Mouse (Mus musculus) forebrain, embryonic 13.5 days (tissue): ENCODE measurements at regions not wholly inside any gene's neighbourhood (a gene's known extent, or its start where the extent isn't known, plus 50 kb on each side); places are given as distances from the start of the nearest gene placed in this dataset.

ENCODE experiments used
- ATAC-seq: fragments of 200-750 bp; cut with Nextera tagmentation; 2 replicates; pipeline ENCODE4 v1.8.0; 2017
- H3K27ac ChIP-seq: fragments of 300-500 bp; sonication (generic); 2 replicates; pipeline ENCODE4 v1.5.1; 2015; ENCODE audit warnings: inconsistent platforms, mild to moderate bottlenecking, moderate library complexity
- H3K27me3 ChIP-seq: fragments of 300-500 bp; sonication (generic); 2 replicates; pipeline ENCODE4 v1.6.1; 2015; ENCODE audit warnings: mild to moderate bottlenecking, inconsistent platforms
- H3K36me3 ChIP-seq: fragments of 300-500 bp; sonication (generic); 2 replicates; pipeline ENCODE4 v1.6.1; 2015; ENCODE audit warnings: mild to moderate bottlenecking, inconsistent platforms; ENCODE audit not compliant: poor library complexity, severe bottlenecking
- H3K4me1 ChIP-seq: fragments of 300-500 bp; sonication (generic); 2 replicates; pipeline ENCODE4 v1.6.1; 2015; ENCODE audit warnings: inconsistent platforms
- H3K4me2 ChIP-seq: fragments of 300-500 bp; sonication (generic); 2 replicates; pipeline ENCODE4 v1.6.1; 2015; ENCODE audit warnings: inconsistent platforms, mild to moderate bottlenecking, moderate library complexity
- H3K4me3 ChIP-seq: fragments of 300-500 bp; sonication (generic); 2 replicates; pipeline ENCODE4 v1.5.1; 2015; ENCODE audit warnings: mild to moderate bottlenecking, inconsistent platforms
- H3K9ac ChIP-seq: fragments of 300-500 bp; sonication (generic); 2 replicates; pipeline ENCODE4 v1.6.1; 2015; ENCODE audit warnings: mild to moderate bottlenecking, inconsistent platforms
- H3K9me3 ChIP-seq: fragments of 300-500 bp; sonication (generic); replicated peaks from 2 replicates; pipeline ENCODE4 v1.6.1; 2016; ENCODE audit warnings: inconsistent platforms
- WGBS: fragments of 180-500 bp; shearing (Covaris S2); methylation state at CpG from one replicate; pipeline ENCODE4 v1.1.7; 2015; 5-methylcytosine and 5-hydroxymethylcytosine counted together

- Histone ChIP-seq H3K4me3 (no peak overlapping the region), H3K27ac (no peak overlapping the region), H3K27me3 (no peaks in the 10 kb centered on the region), H3K9ac (no peak overlapping the region), H3K4me1 (peaks cover 14% of the 10 kb centered on the region; the same call in 1 of the 2 replicates), H3K4me2 (no peak overlapping the region), H3K9me3 (no peaks in the 10 kb centered on the region), H3K36me3 (no peaks in the 10 kb centered on the region)
- WGBS, result 98% methylated on average over 3 of the region's 3 CpGs
- ATAC-seq, result no peak
Observed at GRCm38 (mm10) chr2:75386636-75387035, 272.4 kb upstream of the Hnrnpa3 start.

DNA sequence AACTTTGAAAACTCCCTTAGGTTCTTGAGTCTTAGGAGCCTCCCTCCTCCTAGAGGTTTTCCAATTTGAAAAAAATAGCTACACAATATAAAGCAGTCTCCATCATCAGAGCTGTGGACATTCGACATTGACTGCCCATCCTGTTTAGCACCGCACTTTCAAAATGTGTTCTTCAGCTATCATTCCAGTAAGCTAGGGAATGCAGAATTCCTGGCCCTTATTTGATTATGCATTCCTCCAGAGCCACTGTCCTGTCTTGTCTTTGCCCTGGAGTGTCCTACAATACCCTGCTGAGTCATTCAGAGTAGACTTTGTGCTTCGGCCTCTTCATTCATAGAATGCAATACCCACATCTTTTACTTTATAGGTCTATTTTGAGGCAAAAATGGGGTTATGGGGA lies 267.0 kb upstream of the Hnrnpa3 start:
- no peak for ATAC-seq
- no peak overlapping the region for H3K9ac ChIP-seq
- H3K27me3 ChIP-seq, result no peaks in the 10 kb centered on the region

GRCm38 (mm10) chr2:75394928-75395673 lies 264.0 kb upstream of the Hnrnpa3 start:
- H3K4me2 ChIP-seq, result no peak overlapping the region
- no peak for ATAC-seq
- no peak overlapping the region for H3K27ac ChIP-seq
- no peaks in the 10 kb centered on the region for H3K27me3 ChIP-seq
- no peak overlapping the region for H3K4me3 ChIP-seq
- 77% methylated on average over 6 of the region's 6 CpGs for WGBS
- no peak overlapping the region for H3K9ac ChIP-seq
- no peaks in the 10 kb centered on the region for H3K9me3 ChIP-seq
- 0 out of 2 replicates have a peak, but pooled peaks cover 4% of the 10 kb centered on the region for H3K4me1 ChIP-seq
- no peaks in the 10 kb centered on the region for H3K36me3 ChIP-seq

More for the DNA sequence above, 267.0 kb upstream of the Hnrnpa3 start:
- Histone ChIP-seq H3K4me2 (no peak overlapping the region), H3K9me3 (no peaks in the 10 kb centered on the region), H3K36me3 (no peaks in the 10 kb centered on the region), H3K4me1 (0 out of 2 replicates have a peak, but pooled peaks cover 4% of the 10 kb centered on the region), H3K27ac (no peak overlapping the region), H3K4me3 (no peak overlapping the region)
- 82% methylated on average over 3 of the region's 3 CpGs for WGBS

DNA sequence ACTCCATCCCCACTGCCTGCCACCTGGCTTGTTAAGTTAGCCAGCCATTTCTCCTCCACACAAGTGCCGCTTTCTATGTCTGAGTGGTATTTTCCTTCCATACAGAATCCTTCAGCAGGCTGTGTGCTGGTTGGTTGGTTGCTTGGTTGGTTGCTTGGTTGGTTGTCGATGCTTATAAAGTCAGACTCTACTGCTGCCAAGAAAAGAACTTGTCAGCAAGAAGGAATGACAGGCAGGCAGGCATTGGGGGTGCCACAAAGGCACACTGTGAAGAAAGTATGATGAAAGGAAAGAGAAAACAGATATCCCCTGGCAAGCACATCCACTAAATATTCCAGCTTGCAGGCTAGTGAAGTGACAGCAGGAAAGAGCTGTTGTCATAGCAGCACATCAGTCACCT lies 263.0 kb upstream of the Hnrnpa3 start:
- no peak overlapping the region for H3K4me2 ChIP-seq
- WGBS, result 69% methylated on average over 2 of the region's 2 CpGs
- no peak overlapping the region for H3K4me3 ChIP-seq
- H3K27me3 ChIP-seq, result no peaks in the 10 kb centered on the region
- no peaks in the 10 kb centered on the region for H3K36me3 ChIP-seq
- H3K4me1 ChIP-seq, result 0 out of 2 replicates have a peak, but pooled peaks cover 4% of the 10 kb centered on the region
- H3K27ac ChIP-seq, result no peak overlapping the region
- no peak overlapping the region for H3K9ac ChIP-seq
- H3K9me3 ChIP-seq, result no peaks in the 10 kb centered on the region
- ATAC-seq, result no peak

DNA sequence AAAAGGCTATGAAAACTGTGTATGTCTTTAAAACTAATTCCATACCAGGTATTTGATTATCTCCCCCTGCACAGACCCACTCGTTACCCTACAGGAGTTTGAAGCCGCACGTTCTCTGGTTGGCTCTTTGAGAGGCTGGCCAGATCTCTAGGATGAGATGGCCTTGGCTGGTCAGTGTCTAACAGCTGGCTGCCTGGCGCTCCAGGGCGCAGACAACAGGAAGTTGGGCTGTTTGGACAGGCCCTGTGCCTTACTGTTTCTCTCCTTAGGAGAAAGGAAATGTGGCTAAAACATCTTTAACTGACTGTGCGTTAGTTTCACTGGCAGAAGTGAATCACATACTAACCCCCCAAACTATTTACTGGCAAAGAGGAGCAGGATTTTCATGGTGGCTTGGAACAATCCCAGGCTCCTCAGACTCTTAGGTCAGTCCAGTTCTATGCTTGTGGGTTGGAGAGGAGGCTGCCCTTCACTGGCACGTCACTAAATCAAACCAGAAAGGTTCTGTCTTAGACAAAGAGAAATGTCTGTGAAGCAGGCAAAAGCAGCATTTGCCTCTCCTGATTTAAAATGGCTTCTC lies 258.7 kb upstream of the Hnrnpa3 start:
- H3K4me1 ChIP-seq, result peaks cover 15% of the 10 kb centered on the region
- no peak for ATAC-seq
- H3K9ac ChIP-seq, result no peak overlapping the region
- H3K9me3 ChIP-seq, result no peaks in the 10 kb centered on the region
- no peaks in the 10 kb centered on the region for H3K27me3 ChIP-seq
- no peak overlapping the region for H3K4me3 ChIP-seq
- H3K27ac ChIP-seq, result no peak overlapping the region
- H3K4me2 ChIP-seq, result no peak overlapping the region
- no peaks in the 10 kb centered on the region for H3K36me3 ChIP-seq
- 88% methylated on average over 7 of the region's 7 CpGs for WGBS

GRCm38 (mm10) chr2:75403791-75404190 lies 255.3 kb upstream of the Hnrnpa3 start:
- ATAC-seq, result no peak
- H3K9ac ChIP-seq, result no peak overlapping the region
- H3K27ac ChIP-seq, result no peak overlapping the region
- no peaks in the 10 kb centered on the region for H3K36me3 ChIP-seq
- H3K4me2 ChIP-seq, result no peak overlapping the region
- WGBS, result 81% methylated on average over 8 of the region's 8 CpGs
- no peaks in the 10 kb centered on the region for H3K9me3 ChIP-seq
- no peaks in the 10 kb centered on the region for H3K27me3 ChIP-seq
- peaks cover 34% of the 10 kb centered on the region for H3K4me1 ChIP-seq
- no peak overlapping the region for H3K4me3 ChIP-seq

GRCm38 (mm10) chr2:75405524-75406214 lies 253.4 kb upstream of the Hnrnpa3 start:
- no peaks in the 10 kb centered on the region for H3K9me3 ChIP-seq
- H3K36me3 ChIP-seq, result no peaks in the 10 kb centered on the region
- H3K9ac ChIP-seq, result no peak overlapping the region
- H3K27me3 ChIP-seq, result no peaks in the 10 kb centered on the region
- peak; percentile 44; the same call in 1 of the 2 replicates for ATAC-seq
- no peak overlapping the region for H3K4me3 ChIP-seq
- peaks cover 34% of the 10 kb centered on the region for H3K4me1 ChIP-seq
- no peak overlapping the region for H3K4me2 ChIP-seq
- WGBS, result 56% methylated on average over 13 of the region's 13 CpGs
- H3K27ac ChIP-seq, result peak overlapping the region; percentile 19; the same call in 1 of the 2 replicates

- ATAC-seq, result no peak
- peaks cover 34% of the 10 kb centered on the region for H3K4me1 ChIP-seq
- 63% methylated on average over 6 of the region's 6 CpGs for WGBS
- no peak overlapping the region for H3K4me3 ChIP-seq
- H3K9me3 ChIP-seq, result no peaks in the 10 kb centered on the region
- H3K4me2 ChIP-seq, result no peak overlapping the region
- H3K27me3 ChIP-seq, result no peaks in the 10 kb centered on the region
- H3K9ac ChIP-seq, result no peak overlapping the region
- no peaks in the 10 kb centered on the region for H3K36me3 ChIP-seq
- peak overlapping the region; percentile 41; the same call in 1 of the 2 replicates for H3K27ac ChIP-seq
Observed at GRCm38 (mm10) chr2:75406721-75407455, 252.2 kb upstream of the Hnrnpa3 start.

GRCm38 (mm10) chr2:75407560-75407959 lies 251.5 kb upstream of the Hnrnpa3 start:
- 76% methylated on average over 4 of the region's 4 CpGs for WGBS
- H3K4me2 ChIP-seq, result no peak overlapping the region
- no peaks in the 10 kb centered on the region for H3K27me3 ChIP-seq
- peaks cover 34% of the 10 kb centered on the region for H3K4me1 ChIP-seq
- H3K9ac ChIP-seq, result no peak overlapping the region
- no peaks in the 10 kb centered on the region for H3K9me3 ChIP-seq
- ATAC-seq, result peak; percentile 84; the same call in 1 of the 2 replicates
- no peak overlapping the region for H3K4me3 ChIP-seq
- H3K36me3 ChIP-seq, result no peaks in the 10 kb centered on the region
- H3K27ac ChIP-seq, result peak overlapping the region; percentile 41

- Histone ChIP-seq H3K9ac (no peak overlapping the region), H3K9me3 (no peaks in the 10 kb centered on the region), H3K4me2 (no peak overlapping the region), H3K36me3 (no peaks in the 10 kb centered on the region), H3K27me3 (no peaks in the 10 kb centered on the region), H3K4me3 (no peak overlapping the region), H3K4me1 (peaks cover 34% of the 10 kb centered on the region), H3K27ac (peak overlapping the region; percentile 41)
- WGBS, result 86% methylated on average over 2 of the region's 2 CpGs
- ATAC-seq, result no peak
Observed at GRCm38 (mm10) chr2:75408016-75408415, 251.0 kb upstream of the Hnrnpa3 start.

DNA sequence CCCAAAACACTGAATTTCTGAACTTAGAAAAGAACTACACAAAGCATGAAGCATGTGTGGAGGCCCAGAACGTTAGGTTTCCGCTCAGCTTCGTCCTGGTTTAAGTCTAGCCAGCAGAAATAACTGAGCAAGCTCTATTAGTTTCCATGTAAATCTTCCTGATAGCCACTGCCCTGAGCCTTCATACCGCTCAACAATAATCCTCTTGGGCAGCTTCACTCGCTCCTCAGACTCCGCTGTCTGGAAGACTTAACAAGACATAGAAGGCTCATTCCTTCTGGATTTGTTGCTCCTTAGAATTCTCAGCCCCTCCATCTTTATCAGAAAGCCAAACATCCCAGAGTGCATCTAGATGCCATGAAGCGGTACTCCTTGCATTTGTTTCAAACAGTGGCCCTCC lies 249.3 kb upstream of the Hnrnpa3 start:
- Histone ChIP-seq H3K9me3 (no peaks in the 10 kb centered on the region), H3K4me3 (no peak overlapping the region), H3K4me2 (no peak overlapping the region), H3K27ac (no peak overlapping the region), H3K9ac (no peak overlapping the region), H3K36me3 (no peaks in the 10 kb centered on the region), H3K27me3 (no peaks in the 10 kb centered on the region), H3K4me1 (peaks cover 25% of the 10 kb centered on the region)
- WGBS, result 87% methylated on average over 7 of the region's 7 CpGs
- ATAC-seq, result no peak

DNA sequence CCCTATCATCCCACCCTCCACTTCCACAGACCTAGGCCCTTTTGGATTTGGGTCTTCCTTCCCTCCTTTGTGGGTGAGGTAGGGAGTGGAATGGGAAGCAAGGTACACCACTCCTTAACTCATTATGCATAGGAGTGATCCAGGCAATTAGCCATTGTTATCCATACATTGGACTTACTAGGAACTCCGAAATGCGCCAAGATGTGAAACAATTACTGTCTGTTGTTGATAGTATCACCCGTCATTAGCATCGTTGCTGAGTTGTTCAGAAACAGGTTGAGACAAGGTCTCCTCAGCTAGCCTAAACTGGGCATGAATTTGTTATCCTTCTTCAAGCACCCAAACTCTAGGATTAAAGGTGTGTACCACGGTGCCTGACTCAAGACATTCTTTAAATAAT lies 246.3 kb upstream of the Hnrnpa3 start:
- WGBS, result 67% methylated on average over 5 of the region's 5 CpGs
- H3K9ac ChIP-seq, result no peak overlapping the region
- no peaks in the 10 kb centered on the region for H3K36me3 ChIP-seq
- no peaks in the 10 kb centered on the region for H3K9me3 ChIP-seq
- H3K4me3 ChIP-seq, result no peak overlapping the region
- no peak overlapping the region for H3K27ac ChIP-seq
- peaks cover under 1% of the 10 kb centered on the region; the same call in 1 of the 2 replicates for H3K4me1 ChIP-seq
- no peak overlapping the region for H3K4me2 ChIP-seq
- H3K27me3 ChIP-seq, result no peaks in the 10 kb centered on the region
- ATAC-seq, result no peak
